Mouse (Mus musculus): Measurements from ENCODE around the gene Wasf1. TPM values are rescaled to one million over a fixed set of nuclear protein-coding genes. Genes with fewer than 3 reads are reported as not detected.

The Wasf1 gene
- total RNA-seq, 1 experiment from 2014 or later = 6.6 TPM

DNA sequence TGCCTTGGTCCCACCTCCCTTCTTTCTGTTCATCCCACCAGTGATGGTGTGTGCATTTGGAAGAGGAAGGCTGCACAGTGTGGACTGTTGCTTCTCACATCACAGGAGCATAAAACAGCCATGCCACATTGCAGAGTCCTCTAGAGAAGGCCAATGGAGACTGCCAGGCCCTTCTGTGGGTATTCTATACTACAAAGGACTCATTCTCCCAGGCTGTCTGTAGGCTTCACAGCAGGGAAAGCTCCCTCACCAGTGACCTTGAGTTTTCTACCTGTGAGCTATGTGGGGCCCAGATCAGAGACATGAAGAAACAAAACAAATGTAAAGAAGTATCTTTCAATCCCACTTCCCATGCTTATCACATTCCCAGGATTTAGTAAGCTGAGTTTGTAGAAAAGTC is 100.5 kb downstream of the Wasf1 start:
- DNase-seq = no peak

GRCm38 (mm10) chr10:40984600-40984999 is 101.3 kb downstream of the Wasf1 start:
- no peak for DNase-seq

DNA sequence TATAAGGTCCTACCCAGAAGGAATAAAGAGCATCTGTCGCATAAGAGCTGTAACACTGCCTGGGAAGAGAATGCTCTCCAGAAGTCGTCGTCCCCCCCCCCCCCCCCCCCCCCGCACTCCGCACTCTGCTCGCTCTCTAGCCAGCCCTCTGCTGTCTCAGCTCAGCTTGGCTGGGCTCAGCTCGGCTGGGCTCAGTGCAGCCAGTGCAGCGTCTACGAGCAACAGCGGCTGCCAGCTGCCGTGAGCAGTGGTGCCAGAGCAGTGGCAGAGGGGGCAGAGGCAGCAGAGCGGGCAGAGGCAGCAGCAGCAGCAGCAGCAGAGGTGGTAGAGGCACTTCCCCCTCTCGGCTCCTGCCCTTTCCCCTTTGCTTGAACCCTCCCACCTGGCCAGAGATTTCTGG is 102.1 kb downstream of the Wasf1 start:
- no peak for DNase-seq

Other genes with a start within 250 kb of the Wasf1 start
- 6.1 and 8.4 TPM in 2 replicates for gene Mettl24, start 200.2 kb upstream of the Wasf1 start, total RNA-seq (2021)
- gene Cdc40, start 164 bp upstream of the Wasf1 start, total RNA-seq (2021) = 28.2 and 33.9 TPM in 2 replicates
- not detected in 2 replicates for gene Gpr6, start 188.8 kb downstream of the Wasf1 start, total RNA-seq (2021)

Measured in adrenal gland, postnatal 25 days (tissue).